Mouse (Mus musculus): ENCODE data around the gene Cluap1. TPM values are rescaled to one million over a fixed set of nuclear protein-coding genes. Genes with fewer than 3 reads are reported as not detected.
"Not testable (repeated sequence)": the region's sequence is repeated elsewhere in the genome, so short reads cannot be mapped to it uniquely, and the experiment has no call there.

Gene Cluap1
- total RNA-seq, 2 experiments from 2014 or later = 28.2 to 29.3 TPM

DNA sequence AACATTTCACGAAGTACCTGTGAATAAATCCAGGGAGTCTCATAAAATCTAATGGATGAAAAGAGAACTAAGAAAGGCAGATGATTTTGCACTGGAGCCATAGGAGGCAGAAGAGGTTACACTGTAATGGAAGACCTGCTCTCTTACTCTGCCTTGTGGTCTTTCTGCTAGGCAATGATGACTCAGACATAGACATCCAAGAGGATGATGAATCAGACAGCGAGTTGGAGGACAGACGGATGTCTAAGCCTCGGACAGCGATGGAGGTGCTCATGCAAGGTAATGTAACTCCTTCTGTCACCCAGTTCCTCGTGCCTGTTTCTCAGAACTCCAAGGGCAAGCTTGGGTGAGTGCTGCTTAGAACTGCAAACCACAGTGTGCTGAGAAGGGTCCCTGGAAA lies 24.9 kb downstream of the Cluap1 start:
- no peak for DNase-seq (ENCODE audit: low spot score in 2 of 2)

DNA sequence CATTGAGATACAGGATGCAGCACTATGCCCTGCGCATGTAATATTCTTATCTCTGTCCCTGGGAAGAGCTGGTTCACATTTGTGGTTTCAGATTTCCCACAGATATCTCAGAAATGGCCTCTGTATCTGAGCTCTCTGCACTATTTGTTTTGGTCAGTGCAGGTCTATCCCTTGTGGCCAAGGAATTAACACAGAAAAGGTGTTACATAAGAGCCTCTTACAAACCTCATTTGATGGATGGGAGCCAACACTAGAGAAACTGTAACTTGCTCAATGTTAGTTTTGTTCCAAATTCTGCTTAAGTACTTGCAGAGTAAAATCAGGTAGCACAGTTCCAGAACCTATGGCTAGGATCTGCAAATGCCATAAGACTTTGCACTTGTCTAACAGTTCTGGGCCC lies 25.5 kb downstream of the Cluap1 start:
- no peak for DNase-seq (ENCODE audit: low spot score in 2 of 2)

DNA sequence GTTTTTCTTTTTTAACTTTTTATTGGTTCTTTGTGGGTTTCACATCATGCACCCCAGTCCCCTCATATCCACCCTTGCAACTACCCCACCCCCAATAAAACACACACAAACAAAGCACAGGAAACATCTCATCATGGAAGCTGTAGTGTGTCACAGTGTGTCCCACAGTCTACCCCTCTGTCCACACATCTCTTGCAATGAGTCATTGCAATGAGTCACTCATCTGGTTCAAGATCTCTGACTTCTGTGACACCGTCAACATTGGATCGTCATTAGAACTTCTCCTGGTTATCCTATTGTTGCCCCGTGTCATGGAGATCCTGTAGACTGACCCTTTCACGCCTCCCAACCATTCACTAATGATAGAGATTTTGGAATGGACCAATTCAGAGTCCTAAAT lies 26.1 kb downstream of the Cluap1 start:
- DNase-seq (ENCODE audit: low spot score in 2 of 2) = no peak

DNA sequence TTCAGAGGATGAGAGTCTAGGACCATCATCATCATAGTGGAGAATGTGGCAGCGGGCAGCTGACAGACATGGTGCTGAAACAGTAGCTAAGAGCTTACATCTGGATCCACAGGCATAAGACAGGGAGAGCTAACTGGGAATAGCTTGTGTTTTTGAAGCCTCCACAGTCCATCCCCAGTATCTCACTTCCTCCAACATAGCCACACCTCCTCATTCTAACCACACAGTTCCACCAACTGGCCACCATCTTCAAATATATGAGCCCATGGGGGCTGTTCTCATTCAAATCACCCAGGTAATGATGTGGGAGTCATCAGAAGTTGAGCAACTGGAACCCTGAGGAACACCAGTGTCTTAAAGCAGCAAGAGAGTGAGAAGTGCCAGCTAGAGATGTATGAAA lies 42.5 kb downstream of the Cluap1 start:
- DNase-seq (ENCODE audit: low spot score in 2 of 2) = no peak

DNA sequence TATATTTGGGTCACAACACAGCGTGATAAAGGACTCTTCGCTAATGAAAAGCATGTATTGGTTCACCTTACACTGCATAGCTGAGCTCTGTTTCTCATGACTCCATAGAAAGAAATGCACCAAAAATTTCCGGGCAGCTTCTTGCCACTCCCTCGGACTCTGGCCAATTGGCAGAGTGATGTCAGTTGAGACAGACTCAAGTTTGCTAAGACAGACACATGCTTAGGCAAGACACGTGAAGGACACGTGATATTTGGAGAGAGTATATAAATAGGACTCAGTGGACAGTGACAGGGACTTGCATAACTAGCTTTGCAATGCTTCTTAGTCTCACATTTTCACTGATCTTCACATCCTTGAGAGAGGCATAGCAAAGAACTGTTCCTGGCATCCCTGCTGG lies 47.8 kb downstream of the Cluap1 start:
- no peak for DNase-seq (ENCODE audit: low spot score in 2 of 2)

DNA sequence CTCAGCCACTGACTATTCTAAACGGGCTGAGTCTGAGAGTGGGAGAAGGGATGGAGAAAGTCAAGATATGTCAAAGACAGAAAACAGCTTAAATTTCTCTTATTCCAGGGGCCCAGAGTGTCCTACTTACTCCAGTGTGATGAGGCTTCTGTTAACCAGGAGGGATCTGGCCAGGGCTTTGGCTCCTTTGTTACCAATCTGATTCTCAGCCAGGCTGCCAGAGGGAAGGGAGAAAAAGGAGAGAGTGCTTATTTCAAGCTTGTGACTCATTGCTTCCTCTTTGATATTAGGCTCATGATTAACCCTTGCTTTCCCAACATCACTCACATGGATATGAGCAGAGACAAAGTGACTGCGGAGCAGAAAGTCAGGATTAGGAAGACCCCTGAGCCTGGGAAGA lies 50.7 kb downstream of the Cluap1 start:
- DNase-seq (ENCODE audit: low spot score in 2 of 2) = no peak

DNA sequence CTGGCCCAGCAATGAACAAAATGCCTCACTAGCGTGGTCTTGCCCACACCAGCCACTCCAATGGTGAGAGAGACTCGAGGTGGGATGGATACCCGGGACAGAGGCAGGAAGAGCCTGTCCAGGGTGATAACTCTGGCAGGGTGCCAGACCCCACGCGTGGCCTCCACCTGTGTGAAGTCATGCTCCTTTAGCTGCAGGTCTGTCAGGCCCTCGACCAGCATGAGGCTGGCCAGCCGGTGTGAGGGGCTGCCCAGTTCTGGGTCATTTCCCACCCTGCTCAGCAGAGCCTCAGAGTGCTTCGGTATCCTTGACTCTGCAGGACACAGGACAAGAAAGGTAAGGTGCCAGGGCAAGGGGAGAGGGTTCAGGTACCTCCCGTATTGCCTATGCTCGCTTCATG lies 56.4 kb downstream of the Cluap1 start:
- DNase-seq (ENCODE audit: low spot score in 2 of 2) = no peak

DNA sequence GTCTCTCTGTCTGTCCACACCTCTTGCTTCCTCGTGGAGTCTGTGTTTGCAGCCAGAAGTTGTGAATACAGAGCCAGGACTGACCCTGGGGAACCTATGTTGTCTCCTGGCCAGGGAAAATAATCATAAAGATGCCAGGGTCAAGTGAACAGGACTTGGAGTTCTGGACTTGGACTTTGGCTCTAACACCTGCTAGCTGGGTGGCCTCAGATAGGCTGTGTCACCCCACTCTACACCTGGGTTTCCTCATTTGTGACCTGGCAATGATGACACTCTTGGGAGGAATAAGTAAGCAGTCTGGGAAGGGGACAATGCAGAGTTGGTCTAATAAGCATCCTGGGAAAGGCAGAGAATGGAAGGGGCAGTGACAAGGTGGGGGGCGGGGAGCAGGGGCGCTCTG lies 56.9 kb downstream of the Cluap1 start:
- DNase-seq (ENCODE audit: low spot score in 2 of 2) = no peak

DNA sequence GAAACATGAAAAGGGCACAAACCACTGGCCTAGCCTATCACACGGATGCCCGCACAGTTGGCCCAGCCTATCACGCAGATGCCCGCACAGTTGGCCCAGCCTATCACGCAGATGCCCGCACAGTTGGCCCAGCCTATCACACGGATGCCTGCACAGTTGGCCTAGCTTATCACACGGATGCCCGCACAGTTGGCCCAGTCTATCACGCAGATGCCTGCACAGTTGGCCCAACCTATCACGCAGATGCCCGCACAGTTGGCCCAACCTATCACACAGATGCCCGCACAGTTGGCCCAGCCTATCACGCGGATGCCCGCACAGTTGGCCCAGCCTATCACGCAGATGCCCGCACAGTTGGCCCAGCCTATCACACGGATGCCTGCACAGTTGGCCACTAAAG lies 65.9 kb downstream of the Cluap1 start:
- not testable (repeated sequence) for DNase-seq (ENCODE audit: low spot score in 2 of 2)

DNA sequence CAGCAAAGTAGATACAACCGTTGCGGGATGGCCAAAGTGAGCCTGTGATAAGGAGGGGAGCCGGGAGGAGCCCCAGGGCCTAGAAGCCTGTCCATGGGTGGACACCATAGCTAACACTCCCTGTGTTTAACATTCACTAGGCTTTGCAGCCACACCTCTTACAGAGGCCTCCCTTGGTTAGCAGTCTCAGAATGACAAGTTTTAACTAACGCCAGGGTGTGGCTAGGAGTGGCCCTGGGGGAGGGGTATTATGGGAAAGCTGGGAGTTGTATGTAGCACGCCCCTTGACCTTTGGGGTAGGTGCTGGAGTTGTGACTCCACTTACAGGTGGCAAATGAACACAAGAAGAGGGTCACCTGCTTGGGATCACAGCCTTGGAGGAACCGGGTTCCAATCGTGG lies 67.1 kb downstream of the Cluap1 start:
- no peak for DNase-seq (ENCODE audit: low spot score in 2 of 2)

DNA sequence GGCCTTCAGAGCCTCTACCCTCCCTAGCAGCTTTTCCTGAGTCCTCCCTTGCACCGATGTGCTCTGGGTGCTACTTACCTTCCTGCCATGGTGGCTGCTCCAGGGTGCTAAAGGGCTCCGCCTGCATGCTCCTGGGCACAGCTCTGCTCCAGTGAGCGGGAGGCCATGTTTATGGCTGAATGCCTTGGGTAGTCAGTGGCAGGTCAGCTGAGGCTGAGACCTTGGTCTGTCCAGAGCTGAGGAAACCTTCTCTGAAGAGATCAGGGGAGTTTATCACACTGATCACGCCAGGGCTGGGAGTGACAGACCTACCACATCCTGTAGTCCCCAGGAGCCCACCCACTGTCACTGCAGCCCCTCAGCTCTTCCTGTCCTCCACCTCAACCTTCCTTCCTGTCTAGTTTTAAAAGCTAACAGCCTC lies 67.7 kb downstream of the Cluap1 start, which contains the start of gene Nlrc3:
Nlrc3 (minus strand) TSS at position 382 of the 421 bp plus-strand sequence.
- no peak for DNase-seq (ENCODE audit: low spot score in 2 of 2)

DNA sequence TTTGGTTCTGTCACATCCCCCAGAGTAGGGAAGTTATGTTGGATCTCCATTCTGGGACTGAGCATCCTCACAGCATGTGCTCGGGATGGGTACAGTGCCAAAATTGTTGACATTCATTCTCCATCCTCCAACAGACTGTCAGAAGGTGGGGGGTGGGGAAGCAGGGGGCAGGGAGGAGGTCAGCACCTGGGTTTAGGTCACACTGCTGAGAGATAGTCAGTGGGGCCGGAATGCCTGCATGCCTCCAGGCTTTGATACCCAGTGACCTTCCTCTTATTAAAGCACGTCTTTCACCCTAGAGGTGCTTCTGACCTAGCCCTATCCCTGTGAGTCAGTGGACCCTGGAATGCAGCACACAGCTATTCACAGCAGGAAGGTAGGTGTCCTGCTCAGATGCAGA lies 68.1 kb downstream of the Cluap1 start:
- no peak for DNase-seq (ENCODE audit: low spot score in 2 of 2)

DNA sequence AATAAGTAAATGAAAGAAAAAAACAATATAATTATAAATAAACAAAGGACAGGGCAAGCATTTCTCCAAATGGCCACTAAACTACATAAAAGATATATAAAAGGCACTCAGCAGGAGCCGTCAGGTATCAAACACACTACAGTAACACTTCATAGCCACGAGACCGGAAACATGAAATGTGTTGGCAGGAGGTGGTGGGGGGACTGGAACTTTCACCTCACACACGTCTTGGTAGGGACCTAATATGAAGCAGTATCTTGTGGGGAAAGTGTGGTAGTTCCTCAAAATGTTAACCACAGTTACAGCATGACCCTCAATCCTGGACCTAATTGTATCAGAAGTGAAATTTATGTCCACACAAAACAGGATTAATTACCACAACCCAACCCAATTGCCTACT lies 73.6 kb downstream of the Cluap1 start:
- DNase-seq (ENCODE audit: low spot score in 2 of 2) = no peak

DNA sequence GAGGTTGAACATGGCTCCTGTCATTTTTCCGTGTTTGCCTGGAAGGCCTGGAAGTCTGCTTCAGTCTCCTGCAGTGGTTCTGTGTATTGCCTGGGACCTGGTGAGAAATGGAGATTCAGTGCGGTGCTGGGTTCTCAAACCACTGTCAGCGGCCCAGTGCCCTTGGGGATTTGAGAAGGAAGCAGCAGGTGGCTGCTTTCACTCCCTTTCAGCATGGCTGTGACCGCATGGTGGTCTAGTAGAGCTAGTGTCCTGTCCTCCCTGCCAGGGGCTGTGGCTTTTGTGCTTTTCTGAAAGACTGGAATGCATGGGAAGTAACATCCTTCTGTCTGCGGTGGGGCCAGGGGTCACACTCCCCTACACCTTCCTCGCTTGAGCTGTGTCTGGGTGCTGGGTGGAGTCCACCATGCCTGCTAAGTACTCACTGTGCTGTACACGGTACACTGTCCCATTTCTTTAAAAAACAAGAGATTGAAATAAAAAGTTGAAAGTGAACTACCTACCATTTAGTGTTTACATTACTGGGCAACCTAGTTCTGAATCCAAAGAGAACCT lies 74.6 kb downstream of the Cluap1 start:
- no peak for DNase-seq (ENCODE audit: low spot score in 2 of 2)

DNA sequence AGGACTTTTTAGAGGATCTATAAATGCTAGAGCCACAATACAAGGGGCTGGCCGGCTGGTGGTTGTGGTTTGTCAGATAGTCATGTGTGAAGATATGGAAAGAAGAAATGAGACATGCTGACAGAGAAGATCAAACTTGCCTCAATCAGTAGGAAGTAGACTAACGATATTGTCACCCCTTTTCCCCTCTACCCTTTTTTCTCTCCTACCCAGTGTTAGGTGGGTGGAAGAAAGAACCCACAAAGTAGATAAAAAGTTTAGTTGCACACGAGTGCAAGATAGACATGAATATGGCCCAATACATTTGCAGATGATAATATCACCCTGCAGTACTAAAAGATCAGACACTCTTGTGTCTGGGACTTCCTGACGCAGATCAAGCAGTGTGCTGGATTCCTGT lies 79.8 kb downstream of the Cluap1 start:
- no peak for DNase-seq (ENCODE audit: low spot score in 2 of 2)

Small RNAs within 50 kb of the gene (microRNA-seq; reads per million reads assigned to microRNA genes)
- gene Gm23493 = 0 reads per million in 2 experiments

Other genes with a start within 250 kb of the Cluap1 start
- gene Mefv, start 190.7 kb upstream of the Cluap1 start, total RNA-seq (2021) = not detected
- 10 to 100 TPM; 17.2 to 19.3 TPM for gene Zfp263, start 164.7 kb upstream of the Cluap1 start, total RNA-seq (2021)
- not detected for gene Olfr15, start 77.9 kb upstream of the Cluap1 start, total RNA-seq (2021)
- 1 to 10 TPM; 3.8 to 4.1 TPM for gene Zfp174, start 61.5 kb upstream of the Cluap1 start, total RNA-seq (2021)
- 100 to 1,000 TPM; 113 to 116 TPM for gene Naa60, start 36.4 kb upstream of the Cluap1 start, total RNA-seq (2021)
- gene Zfp597, start 24.2 kb upstream of the Cluap1 start, total RNA-seq (2021) = 10 to 100 TPM; 27.0 to 27.4 TPM
- not detected for gene Gm20695, start 24.2 kb upstream of the Cluap1 start, total RNA-seq (2021)
- gene 1700037C18Rik, start 112 bp upstream of the Cluap1 start, total RNA-seq (2021) = 1 to 10 TPM; 5.6 to 7.8 TPM
- 1 to 10 TPM; 2.0 to 2.3 TPM for gene Nlrc3, start 67.8 kb downstream of the Cluap1 start, total RNA-seq (2021)
- 10 to 100 TPM; 49.3 to 51.6 TPM for gene Slx4, start 95.0 kb downstream of the Cluap1 start, total RNA-seq (2021)
- not detected for gene Dnase1, start 128.1 kb downstream of the Cluap1 start, total RNA-seq (2021)
- gene Trap1, start 169.0 kb downstream of the Cluap1 start, total RNA-seq (2021) = 10 to 100 TPM; 67.6 to 74.8 TPM

Measured in left cerebral cortex, adult 18-20 months (tissue).